Mouse (Mus musculus) spleen, adult 2 months (tissue): Measurements from ENCODE around the gene A730009L09Rik. TPM values are rescaled to one million over a fixed set of nuclear protein-coding genes. Genes with fewer than 3 reads are reported as not detected.

Source experiments
- DNase-seq, 2 experiments: peaks; one replicate each; pipeline versions ENCODE4 v3.0.0 to v3.0.0-alpha.2; 2012 to 2021; ENCODE audit warnings: low spot score in 2 of 2, low read depth in 1 of 2
- H3K27ac ChIP-seq: fragments of 200-500 bp; 2 replicates; pipeline ENCODE4 v1.5.1; 2012; ENCODE audit warnings: low read length, inconsistent platforms; ENCODE audit not compliant: insufficient read depth
- H3K27me3 ChIP-seq: fragments of 200-500 bp; 2 replicates; pipeline ENCODE4 v1.6.1; 2012; ENCODE audit warnings: mild to moderate bottlenecking, moderate library complexity, low read length, inconsistent platforms; ENCODE audit not compliant: control insufficient read depth, insufficient read depth
- H3K36me3 ChIP-seq: fragments of 200-500 bp; 2 replicates; pipeline ENCODE4 v1.6.1; 2012; ENCODE audit warnings: mild to moderate bottlenecking, low read length, inconsistent platforms; ENCODE audit not compliant: control insufficient read depth, insufficient read depth
- H3K4me1 ChIP-seq: fragments of 200-500 bp; 2 replicates; pipeline ENCODE4 v1.6.1; 2011; ENCODE audit warnings: inconsistent platforms; ENCODE audit not compliant: control insufficient read depth, insufficient read depth, insufficient read length
- H3K4me3 ChIP-seq: fragments of 200-500 bp; 2 replicates; pipeline ENCODE4 v1.5.1; 2011; ENCODE audit warnings: mild to moderate bottlenecking, inconsistent platforms; ENCODE audit not compliant: insufficient read depth, insufficient read length; ENCODE audit errors: extremely low read depth
- CTCF ChIP-seq: fragments of 200-500 bp; IDR thresholded peaks from 2 replicates; pipeline ENCODE4 v1.5.1; 2011; ENCODE audit warnings: mild to moderate bottlenecking, inconsistent platforms; ENCODE audit not compliant: insufficient read depth, insufficient read length, insufficient replicate concordance; ENCODE audit errors: extremely low read depth
- POLR2A ChIP-seq: fragments of 200-500 bp; IDR thresholded peaks from 2 replicates; pipeline ENCODE4 v1.6.1; 2011; ENCODE audit warnings: low read depth, low read length, inconsistent platforms
- WGBS: fragments of 180-500 bp; shearing (Covaris S2); methylation state at CpG from one replicate; pipeline ENCODE4 v1.1.7; 2018; 5-methylcytosine and 5-hydroxymethylcytosine counted together
- polyA plus RNA-seq: library from polyadenylated mRNA; depleted of rRNA; stranded (reverse); fragments of >200 nt; gene quantifications from 2 replicates; pipeline ENCODE4 v1.2.3, GENCODE M21; 2012

Gene A730009L09Rik
- polyA plus RNA-seq, 1 experiment: not detected

DNA sequence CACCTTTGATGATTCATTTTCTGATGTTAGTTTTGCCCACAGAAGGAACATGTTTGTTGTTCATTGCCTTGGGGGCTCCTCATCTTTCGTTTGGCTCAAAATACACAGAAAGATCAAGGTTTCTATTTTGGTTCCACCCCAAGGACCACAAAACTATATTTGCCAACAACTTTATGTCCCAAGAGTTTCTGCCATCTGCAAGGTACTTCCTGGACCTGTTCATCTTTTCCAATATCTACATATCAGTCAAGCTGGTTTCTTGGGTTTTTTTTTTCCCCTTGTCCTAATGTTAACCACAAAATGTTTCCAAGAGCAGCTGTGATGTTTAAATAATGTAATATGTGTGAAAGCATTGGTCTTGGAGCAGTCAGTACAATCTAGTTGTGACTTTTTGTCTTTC lies 37.4 kb upstream of the A730009L09Rik start:
- Histone ChIP-seq H3K4me1 (no peaks in the 10 kb centered on the region), H3K27ac (no peak overlapping the region), H3K4me3 (no peak overlapping the region), H3K27me3 (no peaks in the 10 kb centered on the region), H3K36me3 (no peaks in the 10 kb centered on the region)
- TF ChIP-seq CTCF (no peak), POLR2A (no peak)
- 23% methylated on average over 1 of the region's 1 CpGs for whole genome bisulfite sequencing
- DNase-seq: no peak

DNA sequence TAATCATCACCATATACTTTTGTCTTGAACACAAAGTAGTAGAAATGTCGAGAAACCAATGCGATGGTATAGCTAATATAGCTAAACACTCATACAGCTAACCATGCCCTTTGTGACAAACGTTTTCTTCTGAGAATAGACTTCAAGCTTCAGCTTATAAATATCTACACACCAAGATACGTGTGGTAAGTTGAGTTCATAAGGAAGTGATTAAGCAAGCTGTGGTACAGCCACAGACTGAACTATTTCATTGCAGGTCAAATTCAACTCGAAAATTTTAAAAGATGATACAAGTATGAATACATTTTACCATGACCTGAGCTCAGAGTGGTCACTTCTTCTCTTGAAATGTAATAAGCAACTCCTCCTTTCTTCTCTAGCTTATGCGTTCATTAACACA lies 37.0 kb upstream of the A730009L09Rik start:
- no peak overlapping the region for H3K27ac ChIP-seq
- DNase-seq: no peak
- no peaks in the 10 kb centered on the region for H3K27me3 ChIP-seq
- no peak for TF ChIP-seq CTCF
- H3K36me3 ChIP-seq: no peaks in the 10 kb centered on the region
- WGBS: 45% methylated on average over 6 of the region's 6 CpGs
- H3K4me3 ChIP-seq: no peak overlapping the region
- H3K4me1 ChIP-seq: no peaks in the 10 kb centered on the region

DNA sequence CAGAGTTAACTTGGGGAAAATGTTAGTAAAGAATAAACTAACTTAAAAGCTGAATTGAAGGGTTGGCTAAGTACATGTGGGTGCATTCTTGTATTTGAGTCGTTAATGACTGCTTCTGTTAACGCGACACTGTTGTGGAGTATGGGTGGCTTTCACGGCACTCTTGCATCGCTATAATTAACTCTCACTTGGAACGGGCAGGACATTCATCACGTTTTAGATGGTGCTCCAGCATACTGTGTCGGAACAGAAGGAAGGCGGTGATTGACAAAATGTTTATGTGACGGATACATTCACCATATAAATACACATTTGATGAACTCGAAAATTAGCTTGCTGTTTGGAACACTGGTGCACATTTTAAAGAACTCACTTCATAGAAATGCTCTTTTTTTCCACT lies 29.0 kb upstream of the A730009L09Rik start:
- Histone ChIP-seq H3K36me3 (no peaks in the 10 kb centered on the region), H3K27ac (no peak overlapping the region), H3K4me1 (no peaks in the 10 kb centered on the region), H3K4me3 (no peak overlapping the region), H3K27me3 (no peaks in the 10 kb centered on the region)
- TF ChIP-seq CTCF (no peak), POLR2A (no peak)
- 91% methylated on average over 11 of the region's 11 CpGs for WGBS
- DNase-seq: no peak

DNA sequence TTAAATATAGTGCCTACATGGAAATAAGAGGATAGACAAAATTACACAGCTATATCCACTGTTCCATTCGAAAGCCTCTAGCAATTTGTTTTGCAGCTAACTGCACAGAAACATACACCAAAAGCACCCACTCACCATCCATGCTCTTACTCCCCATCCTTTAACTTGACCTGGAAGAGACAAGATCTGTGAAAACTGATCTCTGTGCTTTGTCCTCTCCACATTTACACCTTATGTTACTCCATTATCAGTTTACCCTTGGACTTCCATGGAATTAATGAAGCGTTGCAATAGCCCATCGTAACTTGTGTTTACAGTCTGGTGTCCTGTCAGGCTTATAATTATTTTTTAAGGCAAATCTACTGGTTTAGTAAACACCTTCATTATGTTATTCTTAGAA lies 20.1 kb upstream of the A730009L09Rik start:
- 87% methylated on average over 3 of the region's 3 CpGs for WGBS
- Histone ChIP-seq H3K27me3 (no peaks in the 10 kb centered on the region), H3K4me1 (no peaks in the 10 kb centered on the region), H3K27ac (no peak overlapping the region), H3K4me3 (no peak overlapping the region), H3K36me3 (no peaks in the 10 kb centered on the region)
- no peak for DNase-seq
- TF ChIP-seq POLR2A (no peak), CTCF (no peak)

DNA sequence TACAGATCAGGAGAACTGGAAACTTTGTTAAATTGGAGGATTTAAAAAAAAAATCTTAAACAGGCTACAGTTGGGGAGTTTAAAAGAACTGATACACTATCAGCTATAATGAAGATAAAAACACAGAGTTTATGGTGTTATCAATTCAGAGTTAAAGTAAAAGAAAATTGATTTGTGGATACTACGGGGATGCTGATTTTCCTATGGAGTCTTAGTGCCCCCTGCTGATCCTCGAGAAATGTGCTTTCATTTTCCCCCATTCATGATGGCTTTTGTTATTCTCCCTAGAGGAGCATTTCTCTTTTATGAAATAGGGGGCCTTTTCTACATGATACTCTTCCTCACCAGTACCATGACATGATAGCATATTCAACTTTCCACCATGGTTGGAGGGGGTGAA lies 19.5 kb upstream of the A730009L09Rik start:
- no peaks in the 10 kb centered on the region for H3K36me3 ChIP-seq
- no peak overlapping the region for H3K4me3 ChIP-seq
- no peak for DNase-seq
- no peaks in the 10 kb centered on the region for H3K27me3 ChIP-seq
- H3K4me1 ChIP-seq: no peaks in the 10 kb centered on the region
- TF ChIP-seq POLR2A (no peak), CTCF (no peak)
- no peak overlapping the region for H3K27ac ChIP-seq
- 29% methylated on average over 2 of the region's 2 CpGs for WGBS

DNA sequence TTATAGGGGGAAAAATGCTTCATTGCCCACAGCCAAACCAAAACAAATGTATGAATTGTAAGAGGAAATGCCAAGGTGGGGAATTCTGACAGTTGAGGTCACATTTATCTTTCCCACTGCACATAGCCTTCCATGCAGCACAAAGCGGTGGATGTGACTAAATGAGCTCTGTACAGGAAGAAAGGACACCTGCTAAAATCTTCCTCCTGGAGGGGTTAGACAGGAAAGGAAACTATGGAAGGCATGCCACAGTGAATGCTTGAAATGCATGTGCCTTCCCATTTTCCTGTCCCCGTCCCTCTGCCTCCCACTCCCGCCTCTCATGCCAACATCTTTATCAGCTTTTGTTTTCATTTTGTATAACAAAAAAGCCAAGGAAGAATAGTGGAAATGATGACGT lies 7.2 kb upstream of the A730009L09Rik start:
- DNase-seq: no peak
- Histone ChIP-seq H3K27ac (no peak overlapping the region), H3K27me3 (no peaks in the 10 kb centered on the region), H3K4me3 (no peak overlapping the region), H3K36me3 (no peaks in the 10 kb centered on the region), H3K4me1 (no peaks in the 10 kb centered on the region)
- TF ChIP-seq CTCF: no peak
- WGBS: 77% methylated on average over 4 of the region's 4 CpGs

DNA sequence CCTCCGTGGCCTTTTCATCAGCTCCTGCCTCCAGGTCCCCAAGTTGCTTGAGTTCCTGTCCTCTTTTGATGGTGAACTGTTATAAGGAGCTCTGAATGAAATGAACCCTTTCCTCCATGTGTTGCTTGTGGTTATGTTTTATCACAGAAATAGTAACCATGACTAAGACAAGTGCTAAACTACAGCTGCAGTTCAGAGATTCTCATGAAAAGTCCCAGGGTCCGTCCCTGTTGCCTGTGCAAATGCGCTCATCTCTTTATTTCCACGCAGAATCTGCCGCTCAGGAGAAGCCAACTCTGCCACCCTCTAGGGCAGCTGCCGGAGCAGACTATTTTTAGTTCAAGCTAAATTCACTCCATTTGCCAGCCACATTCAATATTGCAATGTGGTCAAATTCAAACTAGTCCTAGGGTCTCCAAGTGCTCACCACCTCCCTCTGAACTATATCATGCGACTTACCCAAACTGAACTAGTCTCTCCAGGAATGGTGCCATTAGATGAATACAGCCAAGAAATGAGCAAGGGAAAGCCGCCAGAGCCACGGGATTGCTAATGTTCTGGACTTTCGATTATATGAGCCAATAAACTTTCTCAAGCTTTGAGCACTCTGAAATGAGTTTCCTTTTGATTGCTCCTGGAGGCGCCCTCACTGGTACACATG lies 7.2 kb downstream of the A730009L09Rik start:
- Histone ChIP-seq H3K36me3 (no peaks in the 10 kb centered on the region), H3K4me1 (no peaks in the 10 kb centered on the region), H3K4me3 (no peak overlapping the region), H3K27me3 (no peaks in the 10 kb centered on the region), H3K27ac (no peak overlapping the region)
- no peak for DNase-seq
- WGBS: 91% methylated on average over 11 of the region's 11 CpGs
- TF ChIP-seq POLR2A: no peak
- TF ChIP-seq CTCF: no peak

DNA sequence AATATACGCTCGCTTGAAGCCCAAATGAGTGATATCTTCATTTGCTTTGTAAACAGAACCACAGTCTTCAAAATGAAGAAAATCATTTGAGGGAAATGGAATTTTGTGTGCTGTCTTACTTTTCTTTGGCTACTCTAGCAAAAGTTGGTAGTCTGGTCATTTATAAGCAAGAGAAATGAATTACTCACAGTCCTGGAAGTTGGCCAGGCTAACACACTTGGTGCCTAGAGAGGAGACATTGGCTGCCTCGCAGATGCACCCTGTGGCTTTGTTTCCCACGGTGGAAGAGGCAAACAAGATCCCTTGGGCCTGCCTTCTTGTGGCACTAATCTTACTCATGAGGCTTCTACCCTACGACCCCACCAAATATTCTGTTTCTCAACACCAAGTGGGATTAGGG lies 8.1 kb downstream of the A730009L09Rik start:
- TF ChIP-seq POLR2A (no peak), CTCF (no peak)
- DNase-seq: no peak
- Histone ChIP-seq H3K4me3 (no peak overlapping the region), H3K36me3 (no peaks in the 10 kb centered on the region), H3K4me1 (no peaks in the 10 kb centered on the region), H3K27ac (no peak overlapping the region), H3K27me3 (no peaks in the 10 kb centered on the region)
- WGBS: 84% methylated on average over 5 of the region's 5 CpGs
